Mouse (Mus musculus): ENCODE results near the gene Dtd2. TPM values are rescaled to one million over a fixed set of nuclear protein-coding genes. Genes with fewer than 3 reads are reported as not detected.
A peak's percentile ranks its signal among the peaks of the same experiment; 100 is the strongest.

Gene Dtd2
- total RNA-seq, 2 experiments from 2014 or later = 4.2 to 4.9 TPM

- Histone ChIP-seq H3K4me3 (no peak overlapping the region), H3K27ac (no peak overlapping the region)
- DNase-seq = no peak
- TF ChIP-seq CTCF (IDR thresholded peaks at IDR 0.05) = no peak
- intact Hi-C loops (cut with DNase I) = no loop called here
These were observed 31.9 kb downstream of the Dtd2 start for GRCm38 (mm10) chr12:51974381-51974780.

GRCm38 (mm10) chr12:51972269-51973065, 33.8 kb downstream of the Dtd2 start:
- peak overlapping the region; percentile 97 for H3K27ac ChIP-seq
- TF ChIP-seq CTCF (IDR thresholded peaks at IDR 0.05) = peak; percentile 55
- no peak overlapping the region for H3K4me3 ChIP-seq
- no peak for DNase-seq
- intact Hi-C loops (cut with DNase I) = no loop called here

- no peak for TF ChIP-seq CTCF (IDR thresholded peaks at IDR 0.05)
- H3K27ac ChIP-seq = peak within 1 kb of the TSS; percentile 97
- peak; percentile 97 for DNase-seq
- intact Hi-C loops (cut with DNase I) = loop anchor here (2.0 kb wide), 1 partner anchor 30 kb away; no protein-coding TSS in a partner anchor
- peak within 1 kb of the TSS; percentile 100 for H3K4me3 ChIP-seq
These were observed 35.1 kb downstream of the Dtd2 start, which contains the start of gene Heatr5a for GRCm38 (mm10) chr12:51971070-51971664. TSS of gene Heatr5a (minus strand) at chr12:51971321.

- Histone ChIP-seq H3K27ac (peak overlapping the region; percentile 97), H3K4me3 (peak overlapping the region; percentile 100)
- intact Hi-C loops (cut with DNase I) = loop anchor here (2.0 kb wide), 1 partner anchor 30 kb away; no protein-coding TSS in a partner anchor
- DNase-seq = no peak
- TF ChIP-seq CTCF (IDR thresholded peaks at IDR 0.05) = no peak
These were observed 35.8 kb downstream of the Dtd2 start for GRCm38 (mm10) chr12:51970352-51971069.

DNA sequence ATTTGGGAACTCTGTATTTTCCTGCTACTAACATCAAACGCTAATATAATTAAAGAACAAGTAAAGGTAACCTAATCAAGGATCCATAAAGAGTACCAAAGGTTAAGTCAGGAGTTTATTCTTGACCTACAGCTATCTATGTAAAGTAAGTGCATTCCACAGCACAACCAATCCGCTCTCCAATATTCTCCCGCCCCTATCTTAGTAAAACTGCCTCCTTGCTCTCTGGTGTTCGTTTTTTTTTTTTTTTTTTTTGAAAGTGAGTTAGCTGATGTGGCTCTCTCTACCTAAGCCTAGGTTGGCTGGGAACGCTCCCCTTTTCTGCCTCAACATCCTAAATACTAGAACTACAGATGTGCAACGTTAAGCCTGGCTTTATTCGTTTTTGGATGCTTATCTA, 36.4 kb downstream of the Dtd2 start:
- Histone ChIP-seq H3K4me3 (peak overlapping the region; percentile 100), H3K27ac (peak overlapping the region; percentile 97)
- intact Hi-C loops (cut with DNase I) = loop anchor here (2.0 to 10.0 kb wide), 2 partner anchors 31 to 145 kb away; partner anchors contain the start of gene Hectd1
- no peak for TF ChIP-seq CTCF (IDR thresholded peaks at IDR 0.05)
- DNase-seq = no peak

- no peak for DNase-seq
- intact Hi-C loops (cut with DNase I) = loop anchor here (10.0 kb wide), 1 partner anchor 144 kb away; the partner anchor contains the start of gene Hectd1
- H3K4me3 ChIP-seq = peak overlapping the region; percentile 100
- TF ChIP-seq CTCF (IDR thresholded peaks at IDR 0.05) = no peak
- no peak overlapping the region for H3K27ac ChIP-seq
These were observed 37.2 kb downstream of the Dtd2 start for GRCm38 (mm10) chr12:51969092-51969491.

- intact Hi-C loops (cut with DNase I) = loop anchor here (10.0 kb wide), 1 partner anchor 143 kb away; the partner anchor contains the start of gene Hectd1
- H3K27ac ChIP-seq = no peak overlapping the region
These were observed 38.2 kb downstream of the Dtd2 start for GRCm38 (mm10) chr12:51967915-51968595.

GRCm38 (mm10) chr12:51957626-51958025, 48.7 kb downstream of the Dtd2 start:
- no peak for TF ChIP-seq CTCF (IDR thresholded peaks at IDR 0.05)
- intact Hi-C loops (cut with DNase I) = no loop called here
- Histone ChIP-seq H3K4me3 (no peak overlapping the region), H3K27ac (no peak overlapping the region)
- DNase-seq = no peak

More at GRCm38 (mm10) chr12:51967915-51968595, 38.2 kb downstream of the Dtd2 start:
- no peak overlapping the region for H3K4me3 ChIP-seq
- DNase-seq = no peak
- TF ChIP-seq CTCF (IDR thresholded peaks at IDR 0.05) = no peak

DNA sequence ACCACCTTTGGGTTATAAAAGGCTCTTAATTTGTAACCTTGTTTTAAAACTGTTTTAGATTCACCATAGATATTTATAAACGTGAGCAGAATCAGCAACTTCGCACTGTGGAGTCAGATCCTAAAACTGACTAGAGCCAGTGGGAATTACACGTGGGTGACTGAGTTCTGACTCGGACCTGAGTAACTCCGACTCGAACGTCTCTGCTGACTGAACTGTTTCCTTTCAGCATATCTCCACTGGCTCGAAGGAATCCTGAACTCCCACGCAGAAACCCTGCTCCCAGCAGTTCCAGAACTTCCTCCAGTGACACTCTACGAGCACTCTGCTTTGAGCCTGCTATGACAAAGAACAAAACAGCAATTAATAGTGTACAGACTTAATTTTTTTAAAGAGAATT, 54.0 kb downstream of the Dtd2 start:
- intact Hi-C loops (cut with DNase I) = no loop called here
- no peak for DNase-seq
- H3K27ac ChIP-seq = no peak overlapping the region
- no peak for TF ChIP-seq CTCF (IDR thresholded peaks at IDR 0.05)
- H3K4me3 ChIP-seq = no peak overlapping the region

DNA sequence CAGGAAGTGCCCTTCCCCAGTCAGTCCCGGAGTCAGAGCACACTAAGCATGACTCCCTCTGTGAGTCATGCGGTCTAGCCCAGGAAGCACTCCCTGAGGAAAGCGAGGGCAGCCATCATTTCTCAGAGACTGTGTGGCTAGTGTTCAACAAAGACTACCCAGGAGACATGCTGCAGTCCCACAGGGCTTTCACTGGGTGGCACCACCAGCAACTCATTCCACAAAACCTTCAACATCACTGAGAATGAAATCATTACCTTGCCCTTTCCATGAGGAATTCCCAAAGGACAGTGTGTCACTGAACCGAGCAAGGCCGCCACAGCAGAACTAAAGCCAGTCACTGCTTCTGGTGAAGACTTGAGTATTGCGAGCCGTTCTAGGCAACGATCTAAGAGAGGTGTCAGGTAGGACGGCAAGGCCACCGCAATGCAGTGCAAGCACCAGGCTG, 58.8 kb downstream of the Dtd2 start:
- intact Hi-C loops (cut with DNase I) = loop anchor here (10.0 kb wide), 1 partner anchor 57 kb away; the partner anchor contains the start of gene Dtd2
- peak; percentile 16 for DNase-seq
- Histone ChIP-seq H3K27ac (no peak overlapping the region; the same call in 1 of the 2 replicates), H3K4me3 (no peak overlapping the region)
- peak; percentile 50 for TF ChIP-seq CTCF (IDR thresholded peaks at IDR 0.05)

GRCm38 (mm10) chr12:51945331-51945730, 61.0 kb downstream of the Dtd2 start:
- Histone ChIP-seq H3K4me3 (no peak overlapping the region), H3K27ac (no peak overlapping the region)
- TF ChIP-seq CTCF (IDR thresholded peaks at IDR 0.05) = no peak
- DNase-seq = no peak
- intact Hi-C loops (cut with DNase I) = loop anchor here (10.0 kb wide), 1 partner anchor 59 kb away; the partner anchor contains the start of gene Dtd2

DNA sequence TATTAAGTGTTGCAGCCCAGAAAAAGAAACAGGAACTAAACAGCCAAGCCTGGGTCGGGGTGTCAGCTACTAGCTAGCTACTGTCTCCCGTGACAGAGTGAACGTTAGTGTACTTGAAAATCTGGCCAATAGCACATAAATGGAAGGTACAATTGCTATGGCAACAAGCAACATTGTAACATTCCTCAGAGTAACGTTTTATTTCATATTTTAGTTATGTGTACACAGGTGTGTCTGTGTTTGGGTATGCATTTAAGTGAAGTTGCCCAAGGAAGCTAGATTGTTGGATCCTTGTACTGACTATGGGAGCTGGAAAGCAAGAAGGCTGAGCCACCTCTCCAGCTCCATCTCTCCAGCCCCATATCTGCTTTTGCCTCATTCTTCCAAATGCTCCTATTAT, 66.5 kb downstream of the Dtd2 start:
- no peak overlapping the region for H3K4me3 ChIP-seq
- intact Hi-C loops (cut with DNase I) = loop anchor here (10.0 kb wide), 1 partner anchor 65 kb away; the partner anchor contains the start of gene Dtd2
- DNase-seq = no peak
- H3K27ac ChIP-seq = no peak overlapping the region
- TF ChIP-seq CTCF (IDR thresholded peaks at IDR 0.05) = no peak

Other genes starting within 250 kb of the Dtd2 start
- gene Hectd1, start 177.0 kb downstream of the Dtd2 start, total RNA-seq (2021) = 100 to 1,000 TPM in 1 of 2 experiments, 10 to 100 TPM in 1; 98.6 to 100 TPM
- gene Heatr5a, start 35.2 kb downstream of the Dtd2 start, total RNA-seq (2021) = 10 to 100 TPM; 16.7 to 29.0 TPM
- gene Gpr33, start 21.6 kb upstream of the Dtd2 start, total RNA-seq (2021) = not detected
- 1 to 10 TPM; 4.9 to 5.6 TPM for gene Nubpl, start 91.2 kb upstream of the Dtd2 start, total RNA-seq (2021)